Mouse (Mus musculus) lung, postnatal 0 days (tissue): ENCODE results near the gene Erbb2.

Experiments used
- CTCF ChIP-seq: IDR thresholded peaks from 2 replicates; pipeline ENCODE4 v1.5.1; 2016; ENCODE audit warnings: antibody characterized with exemption, mild to moderate bottlenecking
- EP300 ChIP-seq: IDR thresholded peaks from 2 replicates; pipeline ENCODE4 v1.6.1; 2016; ENCODE audit warnings: antibody characterized with exemption, mild to moderate bottlenecking, control low read depth

DNA sequence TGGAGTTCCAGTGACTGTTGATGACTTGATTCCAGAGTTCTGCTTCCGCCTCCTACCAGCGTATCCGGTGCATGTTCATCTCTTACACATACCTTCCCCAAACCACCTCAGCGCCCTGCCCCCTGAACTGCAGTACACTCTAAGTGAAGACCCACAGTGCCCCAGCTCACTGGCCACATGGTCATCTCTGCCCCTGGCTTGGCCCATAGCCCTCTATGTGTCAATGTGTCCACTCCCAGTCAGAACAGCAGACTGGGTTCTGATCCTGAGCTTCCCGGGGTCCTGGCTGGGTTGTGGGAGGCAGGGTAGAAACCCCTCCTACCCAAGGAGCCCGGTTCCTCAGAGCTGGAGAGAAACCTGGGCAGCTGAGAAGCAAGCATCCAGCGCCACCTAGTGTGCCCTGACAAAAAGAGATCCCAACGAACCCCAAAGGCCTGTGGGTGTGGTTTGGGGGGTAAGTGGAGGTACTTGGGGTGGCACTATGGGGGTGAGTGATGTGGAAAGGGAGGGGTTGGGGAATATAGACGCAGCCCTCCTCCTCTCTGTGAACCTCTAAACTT lies 23.0 kb upstream of the Erbb2 start:
- TF ChIP-seq CTCF (peak; percentile 78), EP300 (no peak)
